Mouse (Mus musculus) embryonic facial prominence, embryonic 11.5 days (tissue): ENCODE data around the gene Gxylt1. TPM values are rescaled to one million over a fixed set of nuclear protein-coding genes. Genes with fewer than 3 reads are reported as not detected.

Experiments used
- ATAC-seq: fragments of 200-750 bp; cut with Nextera tagmentation; replicated peaks from 2 replicates; pipeline ENCODE4 v1.8.0; 2017; ENCODE audit warnings: low read depth; ENCODE audit not compliant: insufficient number of reproducible peaks, low FRiP score, low TSS enrichment
- DNase-seq: peaks from one replicate; pipeline ENCODE4 v3.0.0-alpha.2; 2015; ENCODE audit warnings: low spot score
- H3K27ac ChIP-seq: fragments of 300-500 bp; sonication (generic); replicated peaks from 2 replicates; pipeline ENCODE4 v1.5.1; 2014; ENCODE audit warnings: mild to moderate bottlenecking, low read depth, low read length, control low read depth
- H3K27me3 ChIP-seq: fragments of 300-500 bp; sonication (generic); 2 replicates; pipeline ENCODE4 v1.6.1; 2014; ENCODE audit warnings: mild to moderate bottlenecking, low read length, moderate library complexity, mixed read lengths; ENCODE audit not compliant: control insufficient read depth, insufficient read depth
- H3K36me3 ChIP-seq: fragments of 300-500 bp; sonication (generic); replicated peaks from 2 replicates; pipeline ENCODE4 v1.6.1; 2014; ENCODE audit warnings: low read depth, mild to moderate bottlenecking, low read length, moderate library complexity, mixed read lengths; ENCODE audit not compliant: control insufficient read depth, insufficient read depth
- H3K4me1 ChIP-seq: fragments of 300-500 bp; sonication (generic); 2 replicates; pipeline ENCODE4 v1.6.1; 2014; ENCODE audit warnings: low read length, mixed read lengths; ENCODE audit not compliant: control insufficient read depth, insufficient read depth
- H3K4me2 ChIP-seq: fragments of 300-500 bp; sonication (generic); 2 replicates; pipeline ENCODE4 v1.6.1; 2014; ENCODE audit warnings: low read depth, mild to moderate bottlenecking, control low read depth, low read length, moderate library complexity
- H3K4me3 ChIP-seq: fragments of 300-500 bp; sonication (generic); 2 replicates; pipeline ENCODE4 v1.5.1; 2014; ENCODE audit warnings: low read depth, low read length, control low read depth
- H3K9ac ChIP-seq: fragments of 300-500 bp; sonication (generic); replicated peaks from 2 replicates; pipeline ENCODE4 v1.6.1; 2014; ENCODE audit warnings: mild to moderate bottlenecking, control low read depth, low read length
- H3K9me3 ChIP-seq: fragments of 300-500 bp; sonication (generic); replicated peaks from 2 replicates; pipeline ENCODE4 v1.6.1; 2016; ENCODE audit warnings: mild to moderate bottlenecking, low read length, inconsistent platforms, mixed read lengths; ENCODE audit not compliant: control insufficient read depth
- WGBS: fragments of 180-500 bp; shearing (Covaris S2); extraction: QIAGEN DNeasy Blood & Tissue Kit; methylation state at CpG from one replicate; pipeline ENCODE4 v1.1.7; 2014; 5-methylcytosine and 5-hydroxymethylcytosine counted together
- polyA plus RNA-seq: library from polyadenylated mRNA; unstranded; fragments of >200 nt; fragmentation: Nextera tagmentation; extraction: Ambion mirVana; gene quantifications from 2 replicates; pipeline ENCODE4 v1.2.1, GENCODE M21; 2014

The Gxylt1 gene
- polyA plus RNA-seq, 1 experiment from 2014 or later = 22.3 TPM

DNA sequence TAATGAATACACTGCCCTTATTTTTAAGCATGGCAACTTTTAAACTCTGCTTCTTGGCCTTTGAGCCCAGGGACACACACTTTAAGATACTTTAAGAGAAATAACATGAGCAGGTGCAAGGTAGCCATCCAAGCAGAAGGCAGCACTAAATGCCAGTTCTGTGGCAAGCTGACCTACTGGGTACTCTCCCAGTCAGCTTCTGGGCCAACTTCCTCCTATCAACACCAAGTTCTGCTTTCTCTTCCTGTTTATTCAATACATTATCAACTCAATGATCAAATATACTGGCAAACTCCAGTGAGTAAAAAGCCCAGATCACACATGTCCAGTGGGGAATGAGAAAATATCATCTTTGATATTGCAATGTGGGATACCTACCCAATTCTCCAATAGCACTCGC is 7.0 kb downstream of the Gxylt1 start:
- DNase-seq (no peak), ATAC-seq (no peak)
- Histone ChIP-seq H3K27ac (no peak overlapping the region), H3K9ac (no peak overlapping the region), H3K27me3 (no peaks in the 10 kb centered on the region), H3K4me3 (no peak overlapping the region), H3K4me1 (no peaks in the 10 kb centered on the region), H3K9me3 (no peaks in the 10 kb centered on the region), H3K4me2 (no peak overlapping the region), H3K36me3 (no peaks in the 10 kb centered on the region)
- WGBS = 89% methylated on average over 1 of the region's 1 CpGs

GRCm38 (mm10) chr15:93267479-93267878 is 7.5 kb downstream of the Gxylt1 start:
- no peak overlapping the region for H3K9ac ChIP-seq
- 71% methylated on average over 8 of the region's 8 CpGs for WGBS
- H3K4me2 ChIP-seq = no peak overlapping the region
- H3K27ac ChIP-seq = no peak overlapping the region
- ATAC-seq = no peak
- no peak for DNase-seq
- H3K4me1 ChIP-seq = no peaks in the 10 kb centered on the region
- H3K27me3 ChIP-seq = no peaks in the 10 kb centered on the region
- no peaks in the 10 kb centered on the region for H3K9me3 ChIP-seq
- H3K4me3 ChIP-seq = no peak overlapping the region
- no peaks in the 10 kb centered on the region for H3K36me3 ChIP-seq

- DNase-seq (no peak), ATAC-seq (no peak)
- no peaks in the 10 kb centered on the region for H3K36me3 ChIP-seq
- no peak overlapping the region for H3K27ac ChIP-seq
- 77% methylated on average over 16 of the region's 16 CpGs for WGBS
- no peaks in the 10 kb centered on the region for H3K27me3 ChIP-seq
- no peaks in the 10 kb centered on the region for H3K4me1 ChIP-seq
- no peak overlapping the region for H3K4me3 ChIP-seq
- no peaks in the 10 kb centered on the region for H3K9me3 ChIP-seq
- H3K4me2 ChIP-seq = no peak overlapping the region
- H3K9ac ChIP-seq = no peak overlapping the region
These were observed 8.6 kb downstream of the Gxylt1 start for GRCm38 (mm10) chr15:93266361-93266760.

DNA sequence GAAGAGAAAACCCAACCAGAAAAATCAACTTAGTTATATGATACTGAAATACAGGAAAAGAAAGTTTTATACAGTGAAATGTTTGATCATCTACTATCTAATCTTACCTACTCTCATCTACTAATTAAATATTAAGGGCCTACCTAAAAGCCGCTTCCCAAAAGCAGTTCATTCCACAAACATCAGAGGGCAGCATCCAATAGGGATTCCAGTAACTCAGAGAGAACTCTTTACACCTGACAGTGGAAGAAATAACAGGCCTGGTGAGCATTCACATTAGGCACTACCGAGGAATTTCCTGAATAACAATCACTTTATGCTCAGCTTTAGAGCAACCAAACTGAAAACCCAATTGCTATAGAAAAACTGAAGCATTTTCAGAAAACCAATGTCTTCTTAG is 9.3 kb downstream of the Gxylt1 start:
- Histone ChIP-seq H3K36me3 (no peaks in the 10 kb centered on the region), H3K4me1 (no peaks in the 10 kb centered on the region), H3K4me2 (no peak overlapping the region), H3K27ac (no peak overlapping the region), H3K27me3 (no peaks in the 10 kb centered on the region), H3K9ac (no peak overlapping the region), H3K4me3 (no peak overlapping the region), H3K9me3 (no peaks in the 10 kb centered on the region)
- 64% methylated on average over 2 of the region's 2 CpGs for WGBS
- no peak for ATAC-seq
- no peak for DNase-seq

DNA sequence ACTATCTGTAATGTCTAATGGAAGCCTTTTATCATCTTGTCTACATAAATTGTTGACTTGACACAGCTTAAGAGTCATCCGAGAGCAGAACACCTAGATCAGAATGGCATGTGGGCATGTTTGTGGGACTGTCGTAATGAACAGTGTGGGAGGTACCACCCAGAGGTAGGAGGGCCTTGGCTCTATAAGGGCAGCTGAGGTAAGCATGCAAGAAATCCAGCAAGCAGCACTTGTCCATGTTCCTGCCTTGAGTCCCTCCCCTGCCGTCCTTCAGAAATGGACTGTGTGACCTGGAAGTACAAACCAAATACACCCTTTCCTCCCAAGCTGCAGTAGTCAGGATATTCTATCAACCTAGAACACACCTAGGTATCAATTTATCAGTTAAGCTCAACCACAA is 9.7 kb downstream of the Gxylt1 start:
- H3K9me3 ChIP-seq = no peaks in the 10 kb centered on the region
- H3K4me3 ChIP-seq = no peak overlapping the region
- ATAC-seq (no peak; the same call in 1 of the 2 replicates), DNase-seq (no peak)
- H3K27me3 ChIP-seq = no peaks in the 10 kb centered on the region
- no peak overlapping the region for H3K4me2 ChIP-seq
- H3K27ac ChIP-seq = no peak overlapping the region
- no peaks in the 10 kb centered on the region for H3K36me3 ChIP-seq
- no peaks in the 10 kb centered on the region for H3K4me1 ChIP-seq
- 84% methylated on average over 3 of the region's 3 CpGs for WGBS
- no peak overlapping the region for H3K9ac ChIP-seq

DNA sequence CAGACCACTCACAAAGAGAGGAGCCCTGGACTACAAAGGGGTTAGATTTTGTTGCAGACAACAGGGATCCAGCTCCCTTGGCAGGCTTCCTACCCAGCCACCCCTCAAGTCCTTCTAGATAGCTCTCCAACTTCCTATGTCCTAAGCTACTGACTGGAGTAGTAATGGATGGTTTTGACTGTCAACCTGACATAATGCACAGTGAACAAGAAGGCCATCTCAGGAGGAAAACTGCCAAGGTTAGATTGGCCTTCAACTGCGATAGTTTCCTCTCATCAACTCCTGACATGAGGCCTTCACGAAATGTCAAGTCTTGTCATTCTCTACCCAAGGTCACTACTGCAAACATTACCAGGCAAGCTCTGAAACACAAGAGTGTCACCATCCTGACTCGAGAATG is 10.8 kb downstream of the Gxylt1 start:
- Histone ChIP-seq H3K4me2 (no peak overlapping the region), H3K36me3 (no peaks in the 10 kb centered on the region), H3K27me3 (no peaks in the 10 kb centered on the region), H3K4me1 (no peaks in the 10 kb centered on the region), H3K9ac (no peak overlapping the region), H3K27ac (no peak overlapping the region), H3K9me3 (no peaks in the 10 kb centered on the region), H3K4me3 (no peak overlapping the region)
- ATAC-seq = no peak
- 91% methylated on average over 3 of the region's 3 CpGs for WGBS
- no peak for DNase-seq

GRCm38 (mm10) chr15:93263566-93263965 is 11.4 kb downstream of the Gxylt1 start:
- H3K4me1 ChIP-seq = no peaks in the 10 kb centered on the region
- no peaks in the 10 kb centered on the region for H3K9me3 ChIP-seq
- WGBS = 90% methylated on average over 7 of the region's 7 CpGs
- no peak overlapping the region for H3K27ac ChIP-seq
- no peaks in the 10 kb centered on the region for H3K27me3 ChIP-seq
- H3K4me2 ChIP-seq = no peak overlapping the region
- H3K9ac ChIP-seq = no peak overlapping the region
- no peak for DNase-seq
- H3K36me3 ChIP-seq = no peaks in the 10 kb centered on the region
- ATAC-seq = no peak
- H3K4me3 ChIP-seq = no peak overlapping the region

- H3K4me3 ChIP-seq = no peak overlapping the region
- H3K9me3 ChIP-seq = no peaks in the 10 kb centered on the region
- WGBS = 67% methylated on average over 5 of the region's 5 CpGs
- H3K27me3 ChIP-seq = no peaks in the 10 kb centered on the region
- DNase-seq = no peak
- no peaks in the 10 kb centered on the region for H3K36me3 ChIP-seq
- ATAC-seq = no peak
- no peak overlapping the region for H3K27ac ChIP-seq
- no peak overlapping the region for H3K9ac ChIP-seq
- no peak overlapping the region for H3K4me2 ChIP-seq
- H3K4me1 ChIP-seq = no peaks in the 10 kb centered on the region
These were observed 12.2 kb downstream of the Gxylt1 start for GRCm38 (mm10) chr15:93262818-93263217.
